Comparison of ENCODE assay signal across 8 mouse cellular contexts in the genomic region with DNA sequence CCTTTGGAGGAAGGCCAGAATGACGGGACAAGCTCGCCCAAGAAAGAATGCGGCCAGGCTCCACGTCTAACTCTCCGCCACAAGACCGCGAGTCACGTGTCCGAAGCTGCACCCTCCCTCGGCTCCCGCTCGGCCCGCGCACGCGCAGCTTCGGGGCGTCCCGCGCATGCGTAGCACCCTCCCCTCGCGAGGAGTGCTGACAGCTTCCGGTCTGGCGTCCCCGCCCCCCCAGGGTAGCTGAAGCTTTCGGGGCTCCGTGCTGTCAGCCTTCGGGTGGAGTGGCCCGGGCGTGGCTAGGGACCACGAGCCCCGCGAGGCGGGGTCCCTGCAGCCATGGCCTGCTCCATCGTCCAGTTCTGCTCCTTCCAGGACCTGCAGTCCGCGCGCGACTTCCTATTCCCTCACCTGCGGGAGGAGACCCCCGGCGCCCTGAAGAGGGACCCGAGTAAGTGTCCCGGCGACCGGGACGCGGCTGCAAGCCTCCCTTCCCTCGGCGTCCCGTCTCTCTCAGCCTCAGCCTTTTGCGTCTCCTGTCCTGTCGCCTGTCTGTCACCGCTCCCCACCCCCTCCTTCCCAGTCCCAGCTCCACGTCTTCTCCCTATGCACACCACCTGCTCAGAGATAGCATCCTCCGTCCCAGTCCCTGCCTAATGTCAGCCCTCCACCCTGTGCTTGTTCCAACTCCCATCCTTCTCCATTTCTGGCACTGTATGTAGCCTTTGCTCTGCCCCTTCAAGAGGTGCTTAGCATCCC. TPM values are rescaled to one million over a fixed set of nuclear protein-coding genes. Genes with fewer than 3 reads are reported as not detected.
A peak's percentile ranks its signal among the peaks of the same experiment; 100 is the strongest.
DNase-seq lines count a peak whose midpoint lies in the region; ATAC-seq and TF ChIP-seq lines count a peak whose summit lies in the region.

A gene (plus strand): TSS at position 209 of the 753 bp plus-strand sequence.

- H3K27me3 ChIP-seq in forebrain, embryonic 16.5 days (replicated peaks; ENCODE audit: control insufficient read depth, insufficient read depth, low read length), result no peaks in the 10 kb centered on the region
- no peaks in the 10 kb centered on the region for H3K27me3 ChIP-seq in lung, embryonic 14.5 days (ENCODE audit: insufficient read depth, low read length)
- H3K27me3 ChIP-seq in thymus, adult 2 months (ENCODE audit: control insufficient read depth, insufficient read depth, low read length), result no peaks in the 10 kb centered on the region

- peak; percentile 95 for DNase-seq in ES-E14 (ENCODE audit: low read depth, low spot score)
- DNase-seq in cerebellum, adult 11-12 months, result peak; percentile 99
- peak; percentile 99 to 100 for DNase-seq in heart, postnatal 36 days
- peak; percentile 99 to 100 for DNase-seq in layer of hippocampus, adult 2 months (ENCODE audit: low spot score in 2 of 2)
- peak; percentile 99 for DNase-seq in lung, embryonic 14.5 days
- peak; percentile 100 for DNase-seq in thymus, adult 2 months

- H3K4me2 ChIP-seq in forebrain, embryonic 16.5 days (ENCODE audit: low read length), result peak within 1 kb of the TSS; percentile 91
- peak within 1 kb of the TSS; percentile 90 for H3K4me2 ChIP-seq in lung, embryonic 14.5 days

- WGBS in forebrain, embryonic 16.5 days, result under 1% methylated on average over 56 of the region's 57 CpGs
- WGBS in lung, embryonic 14.5 days, result under 1% methylated on average over 57 of the region's 57 CpGs
- WGBS in olfactory bulb, adult 2 months, result under 1% methylated on average over 57 of the region's 57 CpGs
- WGBS in thymus, adult 2 months, result under 1% methylated on average over 57 of the region's 57 CpGs

- H3K4me3 ChIP-seq in ES-E14 (ENCODE audit: insufficient read depth in 1 of 2, low read depth in 1 of 2, low read length in 2 of 2, poor library complexity in 1 of 2, severe bottlenecking in 1 of 2), result peak within 1 kb of the TSS; percentile 79 to 87
- H3K4me3 ChIP-seq in forebrain, embryonic 16.5 days (replicated peaks; ENCODE audit: low read length), result peak within 1 kb of the TSS; percentile 83
- peak within 1 kb of the TSS; percentile 96 for H3K4me3 ChIP-seq in layer of hippocampus, adult 2 months
- peak within 1 kb of the TSS; percentile 96 for H3K4me3 ChIP-seq in lung, embryonic 14.5 days (ENCODE audit: low read depth, low read length)
- peak within 1 kb of the TSS; percentile 97 for H3K4me3 ChIP-seq in olfactory bulb, adult 2 months (ENCODE audit: insufficient read depth, low read depth, low read length)
- peak within 1 kb of the TSS; percentile 92 for H3K4me3 ChIP-seq in thymus, adult 2 months (ENCODE audit: control insufficient read depth, insufficient read depth, low read length)

- intact Hi-C loops in heart, postnatal 36 days (cut with DNase I), result loop anchor here (5.0 to 10.0 kb wide), 2 partner anchors 357 to 1169 kb away; a partner anchor contains a TSS

- peak within 1 kb of the TSS; percentile 58 for H3K27ac ChIP-seq in ES-E14 (ENCODE audit: insufficient read depth, low read depth, low read length, poor library complexity, severe bottlenecking)
- H3K27ac ChIP-seq in forebrain, embryonic 16.5 days (ENCODE audit: low read length), result peak within 1 kb of the TSS; percentile 69
- peak within 1 kb of the TSS; percentile 97 for H3K27ac ChIP-seq in layer of hippocampus, adult 2 months
- H3K27ac ChIP-seq in lung, embryonic 14.5 days (ENCODE audit: low read depth), result peak within 1 kb of the TSS; percentile 85
- H3K27ac ChIP-seq in olfactory bulb, adult 2 months (ENCODE audit: insufficient read depth, low read depth, low read length), result peak within 1 kb of the TSS; percentile 64
- H3K27ac ChIP-seq in thymus, adult 2 months (ENCODE audit: control insufficient read depth, insufficient read depth, low read length), result no peak within 1 kb of the TSS

- in situ Hi-C loops in ES-E14 (cut with MboI; ENCODE audit: low sequenced_read_pairs in 2 of 2, unreplicated experiment in 2 of 2), result no loop called here

- ATAC-seq in forebrain, embryonic 16.5 days, result peak; percentile 96
- ATAC-seq in lung, embryonic 14.5 days (ENCODE audit: insufficient read depth), result peak; percentile 95

- no peaks in the 10 kb centered on the region for H3K36me3 ChIP-seq in ES-E14 (ENCODE audit: control insufficient read depth, insufficient read depth, low read length, poor library complexity, severe bottlenecking)
- H3K36me3 ChIP-seq in forebrain, embryonic 16.5 days (ENCODE audit: control insufficient read depth, insufficient read depth), result no peaks in the 10 kb centered on the region
- 0 out of 2 replicates have a peak, but pooled peaks cover 3% of the 10 kb centered on the region for H3K36me3 ChIP-seq in lung, embryonic 14.5 days (ENCODE audit: insufficient read depth)
- no peaks in the 10 kb centered on the region for H3K36me3 ChIP-seq in thymus, adult 2 months (ENCODE audit: control insufficient read depth, insufficient read depth, low read length)

- peaks cover 2% of the 10 kb centered on the region in 2 experiments; a peak in 2 of 4 replicates for H3K4me1 ChIP-seq in ES-E14 (ENCODE audit: control insufficient read depth in 2 of 2, insufficient read depth in 2 of 2, low read length in 2 of 2, poor library complexity in 1 of 2)
- H3K4me1 ChIP-seq in forebrain, embryonic 16.5 days (replicated peaks; ENCODE audit: control insufficient read depth, insufficient read depth, low read length), result peaks cover 23% of the 10 kb centered on the region
- H3K4me1 ChIP-seq in lung, embryonic 14.5 days (ENCODE audit: insufficient read depth), result 0 out of 2 replicates have a peak, but pooled peaks cover 10% of the 10 kb centered on the region
- peaks cover 9% of the 10 kb centered on the region for H3K4me1 ChIP-seq in olfactory bulb, adult 2 months (ENCODE audit: control insufficient read depth, insufficient read depth, low read length)
- H3K4me1 ChIP-seq in thymus, adult 2 months (replicated peaks; ENCODE audit: control insufficient read depth, insufficient read depth, low read length), result peaks cover 22% of the 10 kb centered on the region

- no peak for TF ChIP-seq CTCF in layer of hippocampus, adult 2 months (conservative IDR thresholded peaks at IDR 0.05)
- TF ChIP-seq CTCF in lung, embryonic 14.5 days (IDR thresholded peaks at IDR 0.05; ENCODE audit: low read depth), result no peak
- no peak for TF ChIP-seq CTCF in olfactory bulb, adult 2 months (IDR thresholded peaks at IDR 0.05; ENCODE audit: insufficient read depth, low read depth, low read length)
- TF ChIP-seq CTCF in thymus, adult 2 months (IDR thresholded peaks at IDR 0.05; ENCODE audit: borderline replicate concordance, control insufficient read depth, extremely low read depth, insufficient read depth, low read length, poor library complexity), result 0 out of 2 replicates have a peak, but pooled peaks have one; percentile 44

- H3K9me3 ChIP-seq in ES-E14 (ENCODE audit: control insufficient read depth, insufficient read depth, low read depth, low read length), result no peaks in the 10 kb centered on the region
- H3K9me3 ChIP-seq in forebrain, embryonic 16.5 days (ENCODE audit: control insufficient read depth, low read length), result no peaks in the 10 kb centered on the region
- no peaks in the 10 kb centered on the region for H3K9me3 ChIP-seq in lung, embryonic 14.5 days (ENCODE audit: low read depth, low read length)

- peak within 1 kb of the TSS; percentile 86 for H3K9ac ChIP-seq in ES-E14 (ENCODE audit: insufficient read depth, low read depth, low read length, poor library complexity, severe bottlenecking)
- peak within 1 kb of the TSS; percentile 88 for H3K9ac ChIP-seq in forebrain, embryonic 16.5 days (replicated peaks; ENCODE audit: low read depth, low read length)
- H3K9ac ChIP-seq in lung, embryonic 14.5 days, result peak within 1 kb of the TSS; percentile 85

- peak; percentile 95 for TF ChIP-seq POLR2A in olfactory bulb, adult 2 months (IDR thresholded peaks at IDR 0.05; ENCODE audit: insufficient read depth, low read depth, low read length)
- peak; percentile 89 for TF ChIP-seq POLR2A in thymus, adult 2 months (IDR thresholded peaks at IDR 0.05; ENCODE audit: control insufficient read depth, extremely low read depth, insufficient read depth, low read length, poor library complexity)

TF ChIP-seq in ES-E14, 5 proteins besides CTCF, POLR2A, EP300 and RAD21:
- TF ChIP-seq ZC3H11A (IDR thresholded peaks at IDR 0.05; ENCODE audit: borderline replicate concordance, low read depth, low read length), result no peak

RNA-seq across cellular contexts. Expression of the gene that starts here (rescaled TPM):
- 38.8 and 45.8 TPM in 2 replicates for total RNA-seq in ES-E14 (2012; rRNA removed)
- polyA plus RNA-seq in forebrain, embryonic 16.5 days (2015; fragmentation: Nextera tagmentation; extraction: Ambion mirVana), result 29.0 and 30.2 TPM in 2 replicates
- total RNA-seq in heart, postnatal 36 days (2021), result 10 to 100 TPM; 21.5 to 22.9 TPM
- 10 to 100 TPM; 65.8 to 70.8 TPM for total RNA-seq in layer of hippocampus, adult 2 months (2021)
- 21.9 and 22.0 TPM in 2 replicates for polyA plus RNA-seq in lung, embryonic 14.5 days (2014; fragmentation: Nextera tagmentation; extraction: Ambion mirVana)
- polyA plus RNA-seq in olfactory bulb, adult 2 months (2012; ENCODE audit: insufficient read depth, insufficient read length, low replicate concordance, missing spikeins), result not detected in 2 replicates
- 26.2 and 27.5 TPM in 2 replicates for polyA plus RNA-seq in thymus, adult 2 months (2012; rRNA removed)
